Mouse (Mus musculus): ENCODE measurements around the gene Tmem135.

DNA sequence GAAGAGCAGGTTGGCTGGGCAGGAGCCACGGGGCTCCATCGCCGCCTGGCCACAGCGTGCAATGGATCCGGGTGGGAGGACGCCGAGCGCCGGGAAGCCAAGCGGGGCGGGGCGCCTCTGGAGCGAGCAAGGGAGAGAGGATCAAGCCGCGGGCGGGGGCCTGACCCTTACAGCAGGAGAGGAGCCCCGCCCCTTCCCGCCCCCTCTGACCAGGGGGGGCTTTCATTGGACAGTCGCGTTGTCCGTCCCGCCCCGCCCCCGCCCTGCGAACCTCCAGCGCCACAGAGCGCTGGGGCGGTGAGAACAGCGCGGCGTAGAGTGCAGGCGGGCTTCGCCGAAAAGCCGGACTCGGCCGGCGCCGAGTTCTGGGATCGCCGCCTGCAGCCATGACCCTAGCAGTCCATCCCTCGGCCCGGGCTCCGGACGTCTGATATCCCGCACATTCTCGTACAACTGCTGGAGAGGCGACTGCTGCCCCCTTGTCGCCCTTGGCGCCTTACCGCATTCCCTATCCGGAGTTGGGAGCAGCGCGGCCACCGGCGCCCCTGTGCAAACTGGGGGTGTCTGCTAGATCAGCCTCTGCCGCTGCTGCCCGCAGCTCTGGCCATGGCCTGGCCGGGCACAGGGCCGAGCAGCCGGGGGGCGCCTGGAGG lies at the start of gene Tmem135, which contains the start of gene Fzd4:
- TF ChIP-seq CTCF (IDR thresholded peaks at IDR 0.05), result peak; percentile 17; the same call in 1 of the 2 replicates
- peak; percentile 91 for TF ChIP-seq POLR2A (IDR thresholded peaks at IDR 0.05; ENCODE audit: insufficient read depth, low read depth, low read length)
- no peak for TF ChIP-seq EP300 (IDR thresholded peaks at IDR 0.05; ENCODE audit: insufficient read depth, low read depth, low read length)

Data from heart, adult 2 months (tissue).